Mouse (Mus musculus): ENCODE measurements around the gene Hist2h2ac.

Hist2h2ac gene

GRCm38 (mm10) chr3:96198181-96198580, 22.5 kb downstream of the Hist2h2ac start:
- H3K36me3 ChIP-seq (ENCODE audit: insufficient read depth, low read length), result no peaks in the 10 kb centered on the region
- no peaks in the 10 kb centered on the region for H3K9me3 ChIP-seq (ENCODE audit: low read length)
- peaks cover 15% of the 10 kb centered on the region for H3K27me3 ChIP-seq (ENCODE audit: insufficient read depth, low read length)
- H3K4me3 ChIP-seq (replicated peaks; ENCODE audit: low read length), result peak overlapping the region; percentile 94
- H3K4me1 ChIP-seq (replicated peaks; ENCODE audit: low read depth, low read length), result peaks cover 43% of the 10 kb centered on the region
- TF ChIP-seq NANOG (IDR thresholded peaks at IDR 0.05; ENCODE audit: borderline replicate concordance, low read length) (no peak), CTCF (conservative IDR thresholded peaks at IDR 0.05; ENCODE audit: low read length) (no peak), POU5F1 (IDR thresholded peaks at IDR 0.05; ENCODE audit: borderline replicate concordance, low read length) (no peak)

GRCm38 (mm10) chr3:96197129-96197749, 23.4 kb downstream of the Hist2h2ac start:
- Histone ChIP-seq H3K4me1 (replicated peaks; ENCODE audit: low read depth, low read length) (peaks cover 47% of the 10 kb centered on the region), H3K36me3 (ENCODE audit: insufficient read depth, low read length) (no peaks in the 10 kb centered on the region), H3K9me3 (ENCODE audit: low read length) (no peaks in the 10 kb centered on the region), H3K27me3 (ENCODE audit: insufficient read depth, low read length) (peaks cover 21% of the 10 kb centered on the region), H3K4me3 (replicated peaks; ENCODE audit: low read length) (peak overlapping the region; percentile 94)
- TF ChIP-seq POU5F1 (IDR thresholded peaks at IDR 0.05; ENCODE audit: borderline replicate concordance, low read length) (no peak), NANOG (IDR thresholded peaks at IDR 0.05; ENCODE audit: borderline replicate concordance, low read length) (no peak), CTCF (conservative IDR thresholded peaks at IDR 0.05; ENCODE audit: low read length) (no peak)

- Histone ChIP-seq H3K4me3 (replicated peaks; ENCODE audit: low read length) (peak overlapping the region; percentile 94), H3K4me1 (replicated peaks; ENCODE audit: low read depth, low read length) (peaks cover 47% of the 10 kb centered on the region), H3K27me3 (ENCODE audit: insufficient read depth, low read length) (peaks cover 24% of the 10 kb centered on the region), H3K36me3 (ENCODE audit: insufficient read depth, low read length) (no peaks in the 10 kb centered on the region), H3K9me3 (ENCODE audit: low read length) (no peaks in the 10 kb centered on the region)
- TF ChIP-seq POU5F1 (IDR thresholded peaks at IDR 0.05; ENCODE audit: borderline replicate concordance, low read length) (no peak), CTCF (conservative IDR thresholded peaks at IDR 0.05; ENCODE audit: low read length) (no peak), NANOG (IDR thresholded peaks at IDR 0.05; ENCODE audit: borderline replicate concordance, low read length) (no peak)
These were observed 24.1 kb downstream of the Hist2h2ac start for GRCm38 (mm10) chr3:96196437-96197128.

- no peaks in the 10 kb centered on the region for H3K36me3 ChIP-seq (ENCODE audit: insufficient read depth, low read length)
- no peaks in the 10 kb centered on the region for H3K9me3 ChIP-seq (ENCODE audit: low read length)
- H3K4me1 ChIP-seq (replicated peaks; ENCODE audit: low read depth, low read length), result peaks cover 47% of the 10 kb centered on the region
- peaks cover 24% of the 10 kb centered on the region for H3K27me3 ChIP-seq (ENCODE audit: insufficient read depth, low read length)
- TF ChIP-seq CTCF (conservative IDR thresholded peaks at IDR 0.05; ENCODE audit: low read length) (peak; percentile 41), NANOG (IDR thresholded peaks at IDR 0.05; ENCODE audit: borderline replicate concordance, low read length) (no peak), POU5F1 (IDR thresholded peaks at IDR 0.05; ENCODE audit: borderline replicate concordance, low read length) (no peak)
- H3K4me3 ChIP-seq (replicated peaks; ENCODE audit: low read length), result peak overlapping the region; percentile 94
These were observed 24.9 kb downstream of the Hist2h2ac start for GRCm38 (mm10) chr3:96195616-96196313.

- Histone ChIP-seq H3K36me3 (ENCODE audit: insufficient read depth, low read length) (no peaks in the 10 kb centered on the region), H3K4me1 (replicated peaks; ENCODE audit: low read depth, low read length) (peaks cover 47% of the 10 kb centered on the region), H3K9me3 (ENCODE audit: low read length) (no peaks in the 10 kb centered on the region), H3K4me3 (replicated peaks; ENCODE audit: low read length) (no peak overlapping the region), H3K27me3 (ENCODE audit: insufficient read depth, low read length) (peaks cover 24% of the 10 kb centered on the region)
- no peak for TF ChIP-seq CTCF (conservative IDR thresholded peaks at IDR 0.05; ENCODE audit: low read length)
- no peak for TF ChIP-seq NANOG (IDR thresholded peaks at IDR 0.05; ENCODE audit: borderline replicate concordance, low read length)
- TF ChIP-seq POU5F1 (IDR thresholded peaks at IDR 0.05; ENCODE audit: borderline replicate concordance, low read length), result no peak
These were observed 25.7 kb downstream of the Hist2h2ac start for GRCm38 (mm10) chr3:96194966-96195365.

- H3K9me3 ChIP-seq (ENCODE audit: low read length), result no peaks in the 10 kb centered on the region
- peaks cover 29% of the 10 kb centered on the region for H3K27me3 ChIP-seq (ENCODE audit: insufficient read depth, low read length)
- no peak overlapping the region for H3K4me3 ChIP-seq (replicated peaks; ENCODE audit: low read length)
- H3K4me1 ChIP-seq (replicated peaks; ENCODE audit: low read depth, low read length), result peaks cover 42% of the 10 kb centered on the region
- no peaks in the 10 kb centered on the region for H3K36me3 ChIP-seq (ENCODE audit: insufficient read depth, low read length)
- TF ChIP-seq NANOG (IDR thresholded peaks at IDR 0.05; ENCODE audit: borderline replicate concordance, low read length) (no peak), POU5F1 (IDR thresholded peaks at IDR 0.05; ENCODE audit: borderline replicate concordance, low read length) (no peak), CTCF (conservative IDR thresholded peaks at IDR 0.05; ENCODE audit: low read length) (no peak)
These were observed 27.7 kb downstream of the Hist2h2ac start for GRCm38 (mm10) chr3:96192977-96193376.

GRCm38 (mm10) chr3:96182382-96182776, 38.3 kb downstream of the Hist2h2ac start:
- peaks cover 46% of the 10 kb centered on the region for H3K27me3 ChIP-seq (ENCODE audit: insufficient read depth, low read length)
- H3K4me3 ChIP-seq (replicated peaks; ENCODE audit: low read length), result peak overlapping the region; percentile 51; the same call in 1 of the 2 replicates
- TF ChIP-seq POU5F1 (IDR thresholded peaks at IDR 0.05; ENCODE audit: borderline replicate concordance, low read length), result no peak
- TF ChIP-seq CTCF (conservative IDR thresholded peaks at IDR 0.05; ENCODE audit: low read length), result no peak
- TF ChIP-seq NANOG (IDR thresholded peaks at IDR 0.05; ENCODE audit: borderline replicate concordance, low read length), result no peak
- no peaks in the 10 kb centered on the region for H3K9me3 ChIP-seq (ENCODE audit: low read length)
- H3K36me3 ChIP-seq (ENCODE audit: insufficient read depth, low read length), result peaks cover 23% of the 10 kb centered on the region
- peaks cover 62% of the 10 kb centered on the region for H3K4me1 ChIP-seq (replicated peaks; ENCODE audit: low read depth, low read length)

Measured in E14TG2a.4 (cell line).